Mouse (Mus musculus) lung, embryonic 14.5 days (tissue): ENCODE data around the gene Clstn2. TPM values are rescaled to one million over a fixed set of nuclear protein-coding genes. Genes with fewer than 3 reads are reported as not detected.
A peak's percentile ranks its signal among the peaks of the same experiment; 100 is the strongest.

Experiments used
- ATAC-seq: fragments of 200-750 bp; cut with Nextera tagmentation; 2 replicates; pipeline ENCODE4 v1.8.0; 2017; ENCODE audit warnings: mild to moderate bottlenecking, moderate TSS enrichment, moderate library complexity; ENCODE audit not compliant: insufficient read depth
- DNase-seq: peaks from one replicate; pipeline ENCODE4 v3.0.0-alpha.2; 2015
- H3K27ac ChIP-seq: fragments of 300-500 bp; sonication (generic); 2 replicates; pipeline ENCODE4 v1.5.1; 2014; ENCODE audit warnings: low read depth, mild to moderate bottlenecking, moderate library complexity
- H3K27me3 ChIP-seq: fragments of 300-500 bp; sonication (generic); 2 replicates; pipeline ENCODE4 v1.6.1; 2014; ENCODE audit warnings: low read length, control low read depth; ENCODE audit not compliant: insufficient read depth
- H3K36me3 ChIP-seq: fragments of 300-500 bp; sonication (generic); 2 replicates; pipeline ENCODE4 v1.6.1; 2014; ENCODE audit warnings: control low read depth; ENCODE audit not compliant: insufficient read depth
- H3K4me1 ChIP-seq: fragments of 300-500 bp; sonication (generic); 2 replicates; pipeline ENCODE4 v1.6.1; 2014; ENCODE audit warnings: antibody characterized with exemption, control low read depth; ENCODE audit not compliant: insufficient read depth
- H3K4me2 ChIP-seq: fragments of 300-500 bp; sonication (generic); 2 replicates; pipeline ENCODE4 v1.6.1; 2014; ENCODE audit warnings: mild to moderate bottlenecking
- H3K4me3 ChIP-seq: fragments of 300-500 bp; sonication (generic); 2 replicates; pipeline ENCODE4 v1.5.1; 2014; ENCODE audit warnings: low read depth, low read length
- H3K9ac ChIP-seq: fragments of 300-500 bp; sonication (generic); 2 replicates; pipeline ENCODE4 v1.6.1; 2014
- H3K9me3 ChIP-seq: fragments of 300-500 bp; sonication (generic); 2 replicates; pipeline ENCODE4 v1.6.1; 2016; ENCODE audit warnings: low read depth, low read length, control low read depth
- CTCF ChIP-seq: IDR thresholded peaks from 2 replicates; pipeline ENCODE4 v1.5.1; 2016; ENCODE audit warnings: antibody characterized with exemption, low read depth
- WGBS: fragments of 180-500 bp; shearing (Covaris S2); extraction: QIAGEN DNeasy Blood & Tissue Kit; methylation state at CpG from one replicate; pipeline ENCODE4 v1.1.7; 2014; 5-methylcytosine and 5-hydroxymethylcytosine counted together
- polyA plus RNA-seq: library from polyadenylated mRNA; unstranded; fragments of >200 nt; fragmentation: Nextera tagmentation; extraction: Ambion mirVana; gene quantifications from 2 replicates; pipeline ENCODE4 v1.2.1, GENCODE M21; 2014

Gene Clstn2
- polyA plus RNA-seq, 1 experiment from 2014 or later = 2.0 TPM

GRCm38 (mm10) chr9:97842054-97842453 lies 190.9 kb downstream of the Clstn2 start:
- H3K9ac ChIP-seq = no peak overlapping the region
- H3K4me2 ChIP-seq = no peak overlapping the region
- DNase-seq (peak; percentile 11), ATAC-seq (peak; percentile 24; the same call in 1 of the 2 replicates)
- H3K36me3 ChIP-seq = no peaks in the 10 kb centered on the region
- WGBS = 27% methylated on average over 7 of the region's 7 CpGs
- TF ChIP-seq CTCF = no peak
- no peaks in the 10 kb centered on the region for H3K27me3 ChIP-seq
- H3K27ac ChIP-seq = no peak overlapping the region
- no peaks in the 10 kb centered on the region for H3K4me1 ChIP-seq
- no peaks in the 10 kb centered on the region for H3K9me3 ChIP-seq
- no peak overlapping the region for H3K4me3 ChIP-seq

- no peak overlapping the region for H3K4me3 ChIP-seq
- no peaks in the 10 kb centered on the region for H3K36me3 ChIP-seq
- no peaks in the 10 kb centered on the region for H3K27me3 ChIP-seq
- 86% methylated on average over 3 of the region's 3 CpGs for WGBS
- no peaks in the 10 kb centered on the region for H3K9me3 ChIP-seq
- H3K27ac ChIP-seq = no peak overlapping the region
- no peak overlapping the region for H3K9ac ChIP-seq
- ATAC-seq (no peak), DNase-seq (no peak)
- H3K4me1 ChIP-seq = no peaks in the 10 kb centered on the region
- no peak overlapping the region for H3K4me2 ChIP-seq
- no peak for TF ChIP-seq CTCF
These were observed 201.8 kb downstream of the Clstn2 start for GRCm38 (mm10) chr9:97831216-97831615.

GRCm38 (mm10) chr9:97829919-97830318 lies 203.1 kb downstream of the Clstn2 start:
- Histone ChIP-seq H3K27ac (no peak overlapping the region), H3K36me3 (no peaks in the 10 kb centered on the region), H3K9me3 (no peaks in the 10 kb centered on the region), H3K4me2 (no peak overlapping the region), H3K27me3 (no peaks in the 10 kb centered on the region), H3K4me1 (no peaks in the 10 kb centered on the region), H3K4me3 (no peak overlapping the region), H3K9ac (no peak overlapping the region)
- DNase-seq = no peak
- 42% methylated on average over 2 of the region's 2 CpGs for WGBS
- TF ChIP-seq CTCF = no peak
- ATAC-seq = no peak; the same call in 1 of the 2 replicates

- Histone ChIP-seq H3K36me3 (no peaks in the 10 kb centered on the region), H3K4me1 (no peaks in the 10 kb centered on the region), H3K9me3 (no peaks in the 10 kb centered on the region), H3K27ac (no peak overlapping the region), H3K4me2 (no peak overlapping the region), H3K27me3 (no peaks in the 10 kb centered on the region), H3K4me3 (no peak overlapping the region), H3K9ac (no peak overlapping the region)
- no peak for ATAC-seq
- TF ChIP-seq CTCF = no peak
- WGBS = 71% methylated on average over 10 of the region's 10 CpGs
- DNase-seq = no peak
These were observed 205.3 kb downstream of the Clstn2 start for GRCm38 (mm10) chr9:97827689-97828088.

GRCm38 (mm10) chr9:97826077-97826947 lies 206.7 kb downstream of the Clstn2 start:
- no peak for TF ChIP-seq CTCF
- Histone ChIP-seq H3K27me3 (no peaks in the 10 kb centered on the region), H3K27ac (no peak overlapping the region), H3K9ac (no peak overlapping the region), H3K9me3 (no peaks in the 10 kb centered on the region), H3K4me2 (no peak overlapping the region), H3K4me1 (no peaks in the 10 kb centered on the region), H3K36me3 (no peaks in the 10 kb centered on the region), H3K4me3 (no peak overlapping the region)
- 61% methylated on average over 16 of the region's 16 CpGs for WGBS
- DNase-seq = no peak
- ATAC-seq = no peak

GRCm38 (mm10) chr9:97817116-97817515 lies 215.9 kb downstream of the Clstn2 start:
- WGBS = 83% methylated on average over 4 of the region's 4 CpGs

GRCm38 (mm10) chr9:97816143-97816805 lies 216.7 kb downstream of the Clstn2 start:
- Histone ChIP-seq H3K27ac (no peak overlapping the region), H3K4me2 (no peak overlapping the region), H3K4me1 (no peaks in the 10 kb centered on the region), H3K4me3 (no peak overlapping the region), H3K9me3 (no peaks in the 10 kb centered on the region), H3K36me3 (no peaks in the 10 kb centered on the region), H3K9ac (no peak overlapping the region), H3K27me3 (no peaks in the 10 kb centered on the region)
- DNase-seq (no peak), ATAC-seq (no peak)
- TF ChIP-seq CTCF = no peak
- WGBS = 69% methylated on average over 3 of the region's 3 CpGs

More at GRCm38 (mm10) chr9:97817116-97817515, 215.9 kb downstream of the Clstn2 start:
- DNase-seq (no peak), ATAC-seq (no peak)
- no peak overlapping the region for H3K4me2 ChIP-seq
- no peaks in the 10 kb centered on the region for H3K36me3 ChIP-seq
- H3K4me1 ChIP-seq = no peaks in the 10 kb centered on the region
- H3K27me3 ChIP-seq = no peaks in the 10 kb centered on the region
- no peak for TF ChIP-seq CTCF
- no peak overlapping the region for H3K4me3 ChIP-seq
- H3K9ac ChIP-seq = no peak overlapping the region
- no peak overlapping the region for H3K27ac ChIP-seq
- H3K9me3 ChIP-seq = no peaks in the 10 kb centered on the region
